Mouse (Mus musculus): ENCODE data around the gene Wdr45b.
"Not testable (repeated sequence)": the region's sequence is repeated elsewhere in the genome, so short reads cannot be mapped to it uniquely, and the experiment has no call there.

Gene Wdr45b

GRCm38 (mm10) chr11:121354091-121354707, at the start of gene Wdr45b:
Wdr45b (minus strand) TSS chr11:121354445.
- peak; percentile 98 for DNase-seq (ENCODE audit: low read depth)

- no peak for DNase-seq (ENCODE audit: low read depth)
These were observed 38.2 kb upstream of the Wdr45b start for GRCm38 (mm10) chr11:121392405-121392804.

- no peak for DNase-seq (ENCODE audit: low read depth)
These were observed 36.5 kb upstream of the Wdr45b start for GRCm38 (mm10) chr11:121390793-121391192.

GRCm38 (mm10) chr11:121388554-121388945, 34.3 kb upstream of the Wdr45b start:
- DNase-seq (ENCODE audit: low read depth): no peak

- DNase-seq (ENCODE audit: low read depth): no peak
These were observed 33.7 kb upstream of the Wdr45b start, which contains the start of gene Rab40b for GRCm38 (mm10) chr11:121387750-121388553. Rab40b (minus strand) TSS chr11:121388251.

- no peak for DNase-seq (ENCODE audit: low read depth)
These were observed 26.0 kb upstream of the Wdr45b start for GRCm38 (mm10) chr11:121380294-121380693.

GRCm38 (mm10) chr11:121378644-121379043, 24.4 kb upstream of the Wdr45b start:
- no peak for DNase-seq (ENCODE audit: low read depth)

- peak; percentile 45 for DNase-seq (ENCODE audit: low read depth)
These were observed 19.1 kb upstream of the Wdr45b start for GRCm38 (mm10) chr11:121373305-121373704.

GRCm38 (mm10) chr11:121370337-121370994, 16.2 kb upstream of the Wdr45b start:
- DNase-seq (ENCODE audit: low read depth): no peak

- peak; percentile 65 for DNase-seq (ENCODE audit: low read depth)
These were observed 15.4 kb upstream of the Wdr45b start for GRCm38 (mm10) chr11:121369622-121370021.

GRCm38 (mm10) chr11:121368731-121369130, 14.5 kb upstream of the Wdr45b start:
- DNase-seq (ENCODE audit: low read depth): no peak

GRCm38 (mm10) chr11:121367170-121367707, 13.0 kb upstream of the Wdr45b start:
- peak; percentile 91 for DNase-seq (ENCODE audit: low read depth)

GRCm38 (mm10) chr11:121362212-121362611, 8.0 kb upstream of the Wdr45b start:
- DNase-seq (ENCODE audit: low read depth): peak; percentile 61

GRCm38 (mm10) chr11:121353326-121354090, 737 bp downstream of the Wdr45b start:
- DNase-seq (ENCODE audit: low read depth): peak; percentile 42

GRCm38 (mm10) chr11:121348727-121349126, 5.5 kb downstream of the Wdr45b start:
- DNase-seq (ENCODE audit: low read depth): not testable (repeated sequence)

GRCm38 (mm10) chr11:121348166-121348565, 6.1 kb downstream of the Wdr45b start:
- DNase-seq (ENCODE audit: low read depth): no peak

GRCm38 (mm10) chr11:121347036-121347435, 7.2 kb downstream of the Wdr45b start:
- no peak for DNase-seq (ENCODE audit: low read depth)

GRCm38 (mm10) chr11:121342423-121342822, 11.8 kb downstream of the Wdr45b start:
- DNase-seq (ENCODE audit: low read depth): not testable (repeated sequence)

- DNase-seq (ENCODE audit: low read depth): no peak
These were observed 14.0 kb downstream of the Wdr45b start for GRCm38 (mm10) chr11:121340287-121340686.

- DNase-seq (ENCODE audit: low read depth): no peak
These were observed 14.6 kb downstream of the Wdr45b start for GRCm38 (mm10) chr11:121339647-121340046.

GRCm38 (mm10) chr11:121331641-121332040, 22.6 kb downstream of the Wdr45b start:
- no peak for DNase-seq (ENCODE audit: low read depth)

GRCm38 (mm10) chr11:121328619-121329018, 25.6 kb downstream of the Wdr45b start:
- DNase-seq (ENCODE audit: low read depth): no peak
